Mouse (Mus musculus): ENCODE measurements around the gene Tmem126b. TPM values are rescaled to one million over a fixed set of nuclear protein-coding genes. Genes with fewer than 3 reads are reported as not detected.

Gene Tmem126b
- total RNA-seq (2014; fragmentation: Nextera tagmentation) (7.9 and 10.9 TPM in 2 replicates), total RNA-seq (2017) (7.8 and 15.4 TPM in 2 replicates)

- ATAC-seq (replicated peaks; ENCODE audit: low FRiP score, low TSS enrichment, poor library complexity, severe bottlenecking), result peak; percentile 99
These were observed at the start of gene Tmem126b for GRCm38 (mm10) chr7:90475793-90476312. TSS of gene Tmem126b (minus strand) at chr7:90476001.

DNA sequence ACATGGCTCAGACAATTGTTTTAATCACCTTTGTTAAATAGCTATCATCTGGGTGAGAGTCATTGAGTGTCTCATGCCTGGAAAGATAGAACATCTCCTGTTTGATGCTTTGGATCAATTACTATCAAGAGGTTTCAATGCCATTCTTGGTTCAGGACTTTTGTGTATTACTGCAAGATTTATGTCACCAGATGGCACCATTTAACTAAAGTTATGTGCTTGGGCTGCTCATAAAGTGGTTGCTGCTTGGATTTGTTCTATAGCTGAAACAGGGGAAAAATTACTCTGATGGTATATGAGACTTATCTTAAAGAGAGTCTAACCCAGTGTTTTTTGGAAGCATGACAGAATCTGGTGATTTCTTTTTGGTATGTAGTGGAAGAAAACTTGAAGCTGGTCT, 36.5 kb upstream of the Tmem126b start:
- no peak for ATAC-seq (replicated peaks; ENCODE audit: low FRiP score, low TSS enrichment, poor library complexity, severe bottlenecking)

GRCm38 (mm10) chr7:90508124-90508523, 32.3 kb upstream of the Tmem126b start:
- no peak for ATAC-seq (replicated peaks; ENCODE audit: low FRiP score, low TSS enrichment, poor library complexity, severe bottlenecking)

- ATAC-seq (replicated peaks; ENCODE audit: low FRiP score, low TSS enrichment, poor library complexity, severe bottlenecking), result no peak
These were observed 6.8 kb upstream of the Tmem126b start for GRCm38 (mm10) chr7:90482607-90483006.

- peak; percentile 3; the same call in 1 of the 2 replicates for ATAC-seq (replicated peaks; ENCODE audit: low FRiP score, low TSS enrichment, poor library complexity, severe bottlenecking)
These were observed 778 bp upstream of the Tmem126b start, which contains the start of gene Dlg2 for GRCm38 (mm10) chr7:90476313-90477245. TSS of gene Dlg2 (plus strand) at chr7:90476672.

- no peak for ATAC-seq (replicated peaks; ENCODE audit: low FRiP score, low TSS enrichment, poor library complexity, severe bottlenecking)
These were observed 2.3 kb downstream of the Tmem126b start for GRCm38 (mm10) chr7:90473511-90473910.

DNA sequence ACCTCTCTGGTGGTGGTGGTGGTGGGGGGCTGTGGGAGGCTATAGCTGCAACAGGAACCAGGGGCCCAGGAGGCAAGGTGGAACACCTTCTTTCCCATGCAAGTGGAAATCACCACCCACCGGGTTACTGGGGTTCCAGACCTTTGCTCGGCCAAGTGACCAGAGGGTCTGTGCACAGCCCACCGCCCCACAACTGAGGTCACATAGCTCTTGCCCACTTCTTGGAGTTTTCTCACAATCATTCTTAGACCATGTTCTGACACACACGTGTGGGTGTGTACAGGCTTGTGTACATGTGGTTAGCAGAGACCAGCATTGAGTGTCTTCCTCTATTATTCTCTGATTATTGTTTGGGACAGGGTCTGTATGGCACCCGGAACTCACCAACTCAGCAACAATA, 14.4 kb downstream of the Tmem126b start:
- no peak for ATAC-seq (replicated peaks; ENCODE audit: low FRiP score, low TSS enrichment, poor library complexity, severe bottlenecking)

- ATAC-seq (replicated peaks; ENCODE audit: low FRiP score, low TSS enrichment, poor library complexity, severe bottlenecking), result peak; percentile 69
These were observed 14.9 kb downstream of the Tmem126b start for GRCm38 (mm10) chr7:90460930-90461329.

GRCm38 (mm10) chr7:90460330-90460729, 15.5 kb downstream of the Tmem126b start:
- ATAC-seq (replicated peaks; ENCODE audit: low FRiP score, low TSS enrichment, poor library complexity, severe bottlenecking), result no peak

GRCm38 (mm10) chr7:90457517-90457916, 18.3 kb downstream of the Tmem126b start:
- ATAC-seq (replicated peaks; ENCODE audit: low FRiP score, low TSS enrichment, poor library complexity, severe bottlenecking), result peak; percentile 21; the same call in 1 of the 2 replicates

GRCm38 (mm10) chr7:90456845-90457468, 18.8 kb downstream of the Tmem126b start, which contains the start of gene Tmem126a:
TSS of gene Tmem126a (minus strand) at chr7:90457229.
- ATAC-seq (replicated peaks; ENCODE audit: low FRiP score, low TSS enrichment, poor library complexity, severe bottlenecking), result peak; percentile 95

DNA sequence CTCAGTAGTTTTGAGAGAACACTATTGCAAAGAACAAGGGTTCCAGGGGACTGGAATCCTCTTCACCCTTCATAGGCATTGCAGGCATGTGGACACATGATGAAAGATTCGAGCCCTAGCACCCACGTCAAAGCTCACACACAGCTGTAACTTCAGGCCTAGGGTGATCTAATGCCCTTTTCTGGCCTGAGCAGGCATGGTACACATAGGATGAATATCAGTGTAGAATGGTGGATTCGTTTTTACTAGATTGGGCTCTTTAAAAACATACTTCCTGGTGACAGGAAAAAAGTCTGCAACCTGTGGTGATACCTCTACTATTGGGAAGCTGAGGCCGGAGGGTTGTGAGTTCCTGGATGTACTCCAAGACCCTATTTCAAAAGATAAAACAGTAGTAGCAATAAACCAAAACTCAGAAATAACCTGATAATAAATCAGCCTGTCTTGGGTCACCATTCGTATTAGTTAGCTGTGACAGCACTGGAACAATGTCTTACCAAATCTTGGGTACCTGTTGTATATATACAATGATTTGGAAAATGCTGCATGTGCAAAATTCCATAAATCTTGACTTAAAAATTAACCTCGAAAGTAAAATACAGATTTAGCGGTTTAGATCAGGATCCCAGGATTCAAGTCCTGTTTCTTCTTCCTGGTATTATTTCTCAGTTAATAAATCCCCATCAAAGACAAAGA, 19.5 kb downstream of the Tmem126b start:
- ATAC-seq (replicated peaks; ENCODE audit: low FRiP score, low TSS enrichment, poor library complexity, severe bottlenecking), result 0 out of 2 replicates have a peak, but pooled peaks have one; percentile 4

- ATAC-seq (replicated peaks; ENCODE audit: low FRiP score, low TSS enrichment, poor library complexity, severe bottlenecking), result 0 out of 2 replicates have a peak, but pooled peaks have one; percentile 23
These were observed 31.6 kb downstream of the Tmem126b start for GRCm38 (mm10) chr7:90444206-90444605.

- ATAC-seq (replicated peaks; ENCODE audit: low FRiP score, low TSS enrichment, poor library complexity, severe bottlenecking), result peak; percentile 53
These were observed 32.4 kb downstream of the Tmem126b start for GRCm38 (mm10) chr7:90443101-90444091.

DNA sequence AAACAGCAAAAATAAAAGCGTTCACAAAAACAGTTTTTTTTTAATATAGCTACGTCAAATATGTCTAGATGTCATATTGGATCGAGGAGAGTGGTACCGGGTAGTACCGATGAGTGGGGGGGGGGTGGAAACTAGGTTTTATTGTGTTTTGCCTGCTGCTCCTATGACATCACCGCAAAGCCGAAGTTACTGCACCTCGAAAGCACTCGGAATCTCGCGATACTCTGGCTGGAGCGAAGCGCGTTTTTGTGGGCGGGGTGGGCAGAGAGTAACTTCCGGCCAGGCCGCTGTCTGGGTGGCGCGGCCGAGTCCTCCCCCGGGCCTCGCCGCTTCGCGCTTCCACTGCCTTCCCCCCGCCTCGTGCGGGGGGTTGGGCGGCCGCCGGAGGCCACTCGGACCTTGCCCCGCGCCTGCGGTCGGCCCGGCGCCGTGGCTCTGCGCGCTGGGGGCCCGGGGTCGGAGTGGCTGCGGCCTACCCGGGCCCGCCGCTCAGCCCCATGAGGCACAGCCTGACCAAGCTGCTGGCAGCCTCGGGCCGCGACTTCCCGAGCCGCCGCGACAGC, 33.2 kb downstream of the Tmem126b start, which contains the start of gene Crebzf:
Gene Crebzf, plus strand, starts transcription at position 212 of the 563 bp plus-strand sequence.
- ATAC-seq (replicated peaks; ENCODE audit: low FRiP score, low TSS enrichment, poor library complexity, severe bottlenecking), result peak; percentile 95

DNA sequence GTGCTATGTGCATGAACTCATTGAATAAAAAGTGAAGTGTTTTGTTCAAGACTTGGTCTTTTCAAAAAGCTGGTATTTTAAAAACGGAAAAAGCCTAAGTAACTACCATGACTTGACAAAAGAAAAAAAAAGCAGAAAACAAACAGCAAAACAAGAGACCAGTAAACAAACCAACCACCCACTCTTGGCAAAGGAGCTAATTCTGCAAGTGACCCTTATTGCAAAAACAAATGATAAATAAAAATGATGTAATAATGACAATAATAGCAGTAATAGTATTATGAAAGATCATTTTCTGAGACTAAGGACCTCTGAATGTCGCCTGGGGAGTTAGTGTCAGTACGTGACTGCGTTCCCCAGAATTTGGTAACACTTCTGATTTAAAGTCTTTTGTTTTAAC, 33.7 kb downstream of the Tmem126b start:
- ATAC-seq (replicated peaks; ENCODE audit: low FRiP score, low TSS enrichment, poor library complexity, severe bottlenecking), result 0 out of 2 replicates have a peak, but pooled peaks have one; percentile 5

- ATAC-seq (replicated peaks; ENCODE audit: low FRiP score, low TSS enrichment, poor library complexity, severe bottlenecking), result no peak
These were observed 35.8 kb downstream of the Tmem126b start for GRCm38 (mm10) chr7:90440044-90440443.

- ATAC-seq (replicated peaks; ENCODE audit: low FRiP score, low TSS enrichment, poor library complexity, severe bottlenecking), result no peak
These were observed 43.6 kb downstream of the Tmem126b start for GRCm38 (mm10) chr7:90432221-90432620.

Measured in megakaryocyte-erythroid progenitor cell, adult 5-6 weeks (primary cell).